Mouse (Mus musculus): ENCODE data around the gene Tmem132c.

GRCm38 (mm10) chr5:127481416-127481815, 239.8 kb downstream of the Tmem132c start:
- TF ChIP-seq POLR2A (IDR thresholded peaks at IDR 0.05; ENCODE audit: insufficient read depth, low read depth, low read length) (no peak), CTCF (IDR thresholded peaks at IDR 0.05; ENCODE audit: insufficient read depth, low read depth, low read length) (no peak)

Data from olfactory bulb, adult 2 months (tissue).